Mouse (Mus musculus) cerebellum, adult 9-11 months (tissue): ENCODE results near the gene Irak2.

ENCODE experiments used
- DNase-seq: peaks from one replicate; pipeline ENCODE4 v3.0.0; 2022

Gene Irak2

DNA sequence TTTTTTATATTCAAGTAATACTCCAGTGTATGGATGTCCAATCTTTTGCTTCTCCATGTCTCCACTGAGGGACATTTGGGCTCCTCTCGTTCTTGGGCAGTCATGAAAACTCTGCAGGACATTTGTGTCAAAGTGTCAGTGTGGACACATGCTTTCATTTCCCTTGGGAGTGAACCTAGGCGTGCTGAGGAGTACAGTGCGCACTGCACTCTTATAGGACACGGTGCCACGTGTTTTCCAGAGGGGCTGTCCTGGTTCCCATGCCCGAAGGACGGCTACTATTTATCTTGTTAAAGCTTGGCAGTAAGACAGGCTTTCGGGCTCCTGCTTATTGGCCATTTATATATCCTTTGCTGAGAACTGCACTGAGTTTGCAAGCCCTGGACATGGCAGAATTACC lies 4.3 kb downstream of the Irak2 start:
- DNase-seq, result no peak

DNA sequence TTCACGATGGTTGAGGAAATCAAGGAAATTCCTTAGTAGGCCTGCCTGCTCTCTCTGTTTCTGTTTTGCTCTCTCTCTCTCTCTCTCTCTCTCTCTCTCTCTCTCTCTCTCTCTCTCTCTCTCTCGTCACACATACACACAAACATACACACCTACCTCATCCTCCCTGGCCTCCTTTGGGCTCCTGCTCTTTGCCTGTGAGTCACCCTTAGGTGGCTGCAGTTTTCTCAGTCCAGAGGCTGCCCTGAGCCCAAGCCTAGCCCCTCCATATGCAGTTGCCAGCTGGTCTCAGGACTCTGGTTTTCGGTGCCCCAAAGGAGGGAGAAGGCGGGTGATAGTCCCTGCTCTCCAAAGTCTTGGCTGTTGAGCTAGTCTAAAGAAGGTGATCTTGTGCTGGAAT lies 4.8 kb downstream of the Irak2 start:
- DNase-seq, result no peak

DNA sequence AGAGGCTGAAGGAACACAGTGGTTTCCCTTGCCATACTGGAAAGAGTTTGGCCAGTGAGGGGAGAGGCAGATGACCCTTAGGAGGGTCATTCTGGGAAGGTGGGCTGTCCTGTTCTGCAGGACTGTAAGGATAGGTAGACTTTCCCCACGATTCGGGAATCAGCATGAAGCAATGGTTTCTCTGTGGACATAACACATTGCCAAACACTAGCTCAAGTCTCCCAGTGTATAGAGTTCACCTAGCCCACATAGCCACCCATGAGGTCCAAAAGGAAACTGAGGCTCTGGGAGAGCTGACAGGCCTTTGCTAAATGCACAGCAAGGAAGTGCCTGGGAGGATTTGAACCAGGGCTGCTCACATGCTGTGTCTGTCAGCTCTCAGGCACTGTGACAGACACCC lies 5.7 kb downstream of the Irak2 start:
- DNase-seq, result no peak

DNA sequence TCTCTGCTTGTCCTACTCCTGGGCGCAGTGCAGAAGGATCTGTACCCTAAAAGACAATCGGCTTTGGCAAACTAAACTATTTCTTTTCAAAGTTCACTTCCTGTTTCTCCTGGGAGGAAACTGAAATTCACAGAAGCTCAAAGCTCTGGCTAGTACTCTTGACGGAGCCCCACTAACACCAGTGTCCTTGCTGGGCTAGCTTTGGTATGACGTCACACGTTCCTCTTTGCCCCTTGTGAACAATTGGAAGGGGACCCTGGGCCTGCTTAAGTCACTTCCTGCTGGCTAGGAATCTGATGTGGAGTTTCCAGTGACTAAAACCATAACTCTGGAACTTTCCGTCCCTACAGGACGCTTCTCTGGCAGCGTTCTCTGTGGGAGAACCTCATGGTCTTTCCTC lies 6.5 kb downstream of the Irak2 start:
- DNase-seq, result no peak

DNA sequence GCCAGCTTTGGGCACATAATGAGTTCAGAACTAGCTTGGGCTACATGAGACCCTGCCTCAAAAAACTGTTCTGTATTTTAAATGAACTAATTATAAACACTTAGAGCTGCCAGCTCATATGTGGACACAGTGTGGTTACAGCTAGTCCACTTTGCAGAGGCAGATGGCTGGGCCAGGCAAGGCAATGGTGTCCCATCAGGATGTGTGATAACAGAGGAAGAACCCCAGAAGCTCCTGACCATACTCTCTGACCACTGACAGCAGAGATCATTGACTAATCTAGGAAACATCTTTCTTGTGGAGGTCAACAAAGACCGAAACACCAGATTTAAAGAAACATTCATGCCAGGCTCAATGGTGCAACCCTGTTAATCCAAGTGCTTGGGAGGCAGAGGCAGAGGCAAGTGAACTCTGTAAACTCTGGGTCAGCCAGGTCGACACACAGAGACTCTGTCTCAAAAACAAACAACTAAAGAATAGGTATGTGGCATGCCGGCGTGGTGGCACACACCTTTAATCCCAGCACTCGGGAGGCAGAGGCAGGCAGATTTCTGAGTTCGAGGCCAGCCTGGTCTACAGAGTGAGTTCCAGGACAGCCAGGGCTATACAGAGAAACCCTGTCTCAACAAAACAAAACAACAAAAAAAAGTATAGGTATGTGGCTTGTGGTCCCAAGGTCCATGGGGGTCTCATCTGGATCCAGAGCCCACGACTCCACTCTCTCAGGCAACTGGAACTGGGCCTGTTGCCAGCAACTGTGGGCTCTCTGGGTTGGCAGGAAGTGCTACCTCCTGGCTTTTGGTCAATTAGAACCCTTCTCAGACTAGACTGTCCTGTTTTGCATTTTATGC lies 11.3 kb downstream of the Irak2 start:
- no peak for DNase-seq

DNA sequence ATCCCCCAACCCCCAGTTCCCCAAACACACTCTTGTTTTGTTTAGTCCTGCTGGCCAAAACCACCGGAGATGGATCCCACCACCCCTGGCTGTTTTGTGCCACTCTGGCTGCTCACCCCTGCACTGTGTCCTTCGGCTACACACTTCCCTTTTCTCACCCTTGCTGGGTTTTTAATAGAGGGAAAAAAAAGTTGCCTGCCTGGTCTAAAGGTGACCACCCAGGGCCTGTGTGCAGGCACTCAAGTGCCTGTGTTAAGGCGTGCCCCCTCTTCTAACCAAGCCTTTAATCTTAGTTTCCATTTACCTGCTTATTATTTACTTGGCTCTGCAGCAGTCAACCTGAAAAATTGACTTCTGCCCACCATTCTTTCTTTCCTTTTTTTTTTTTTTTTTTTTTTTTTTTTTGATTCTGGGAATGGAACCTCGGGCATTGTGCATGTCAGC lies 12.0 kb downstream of the Irak2 start:
- DNase-seq, result no peak

DNA sequence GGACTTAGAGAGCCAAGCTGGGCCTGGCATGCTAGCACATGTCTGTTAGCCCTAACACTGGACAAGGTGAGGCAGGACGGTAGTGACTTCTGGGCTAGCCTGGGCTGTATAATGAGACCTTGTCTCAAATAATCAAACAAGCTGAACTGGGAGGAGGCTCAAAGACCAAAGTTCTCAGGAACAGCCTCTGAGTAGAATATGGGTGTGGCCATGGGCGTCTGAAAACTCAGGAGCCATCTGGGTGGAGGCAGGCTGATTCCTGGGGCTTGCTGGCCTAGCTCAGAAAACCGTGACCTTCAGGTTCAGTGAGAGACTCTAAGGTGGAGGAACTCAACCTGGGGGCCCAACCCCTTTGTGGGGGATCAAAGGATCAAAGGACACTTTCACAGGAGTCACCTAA lies 13.4 kb downstream of the Irak2 start:
- DNase-seq, result no peak

DNA sequence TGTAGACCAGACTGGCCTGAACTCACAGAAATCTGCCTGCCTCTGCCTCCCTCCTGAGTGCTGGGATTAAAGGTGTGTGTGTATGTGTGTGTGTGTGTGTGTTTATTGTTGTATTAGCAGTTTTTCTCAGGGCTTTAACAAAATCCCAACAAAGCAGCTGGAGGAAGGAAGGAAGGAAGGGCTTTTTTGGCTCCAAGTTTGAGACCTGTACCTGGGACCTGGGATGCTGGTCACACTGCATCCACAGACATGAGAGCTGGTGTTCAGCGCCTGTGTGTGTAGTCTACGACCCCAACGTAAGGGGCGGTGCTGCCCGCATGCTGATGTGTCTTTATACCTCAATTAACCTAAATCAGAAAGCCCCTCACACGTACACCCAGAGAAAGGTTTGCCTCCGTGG lies 15.3 kb downstream of the Irak2 start:
- DNase-seq, result no peak

DNA sequence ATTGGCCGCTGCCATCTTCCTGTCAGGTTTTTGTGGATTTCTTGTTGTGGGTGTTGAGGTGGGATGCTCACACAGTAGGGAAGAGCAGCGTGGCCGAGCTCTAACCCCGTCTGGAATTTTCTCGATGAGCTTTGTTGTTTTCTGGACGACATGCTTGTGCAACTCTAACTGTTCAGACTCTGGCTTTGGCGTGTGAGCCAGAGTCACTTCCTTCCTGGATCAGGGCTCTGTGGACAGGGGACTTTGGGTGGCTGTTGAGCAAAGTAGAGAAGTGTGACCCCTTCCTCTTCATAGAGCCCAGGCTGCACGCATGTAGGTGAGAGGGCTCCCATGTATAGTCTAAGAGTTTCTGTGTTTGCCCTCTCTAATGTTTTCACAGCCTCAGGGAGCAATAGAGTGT lies 15.8 kb downstream of the Irak2 start:
- no peak for DNase-seq

DNA sequence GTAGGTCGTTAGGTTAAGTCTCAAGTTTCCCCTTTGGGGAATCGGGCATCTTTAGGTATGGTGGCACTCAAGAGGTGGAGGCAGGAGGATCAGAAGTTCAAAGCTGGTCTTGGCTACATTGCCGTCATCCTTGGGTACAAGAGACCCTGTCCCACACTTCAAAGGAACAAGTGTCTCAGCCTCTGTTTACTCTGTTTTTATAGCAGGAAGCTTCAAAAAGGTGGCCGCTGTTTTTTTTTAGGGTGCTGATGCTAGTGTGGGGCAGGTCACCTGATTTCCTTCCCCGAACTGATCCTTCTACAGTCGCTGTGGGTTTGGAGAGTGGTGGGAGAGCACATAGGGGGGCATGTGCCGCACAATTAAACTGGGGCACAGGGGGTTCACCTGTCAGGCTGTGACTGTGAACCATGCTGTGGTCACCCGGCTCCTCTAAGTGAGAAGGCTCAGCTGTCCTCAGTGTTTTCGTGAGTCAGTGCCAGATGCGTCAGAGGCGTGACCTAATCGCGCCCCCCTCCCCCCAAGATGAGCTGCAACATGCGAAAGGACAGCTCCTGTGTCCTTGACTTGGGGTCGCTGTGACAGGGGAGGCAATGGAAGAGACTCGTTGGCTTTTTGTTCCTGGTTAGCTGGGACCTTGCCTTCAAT lies 16.6 kb downstream of the Irak2 start:
- no peak for DNase-seq

DNA sequence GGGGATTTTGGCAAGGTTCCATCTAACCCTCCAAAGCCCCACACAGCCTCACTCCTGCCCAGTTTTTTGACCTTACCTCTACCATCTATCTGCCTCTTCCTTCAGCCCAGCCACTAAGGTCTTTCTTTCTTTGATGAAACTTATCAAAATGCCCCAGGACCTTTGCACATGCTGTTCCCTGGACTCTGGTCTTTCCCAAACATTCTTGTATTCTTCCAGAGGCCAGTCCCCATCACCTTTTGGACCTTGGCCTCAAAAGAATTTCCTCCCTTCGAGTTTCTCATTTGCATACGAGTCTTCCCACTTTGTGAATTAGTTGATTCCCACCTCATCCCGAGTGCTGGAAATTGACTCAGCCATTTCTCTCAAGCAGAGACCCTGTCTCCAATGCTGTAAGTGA lies 17.2 kb downstream of the Irak2 start:
- DNase-seq, result no peak

DNA sequence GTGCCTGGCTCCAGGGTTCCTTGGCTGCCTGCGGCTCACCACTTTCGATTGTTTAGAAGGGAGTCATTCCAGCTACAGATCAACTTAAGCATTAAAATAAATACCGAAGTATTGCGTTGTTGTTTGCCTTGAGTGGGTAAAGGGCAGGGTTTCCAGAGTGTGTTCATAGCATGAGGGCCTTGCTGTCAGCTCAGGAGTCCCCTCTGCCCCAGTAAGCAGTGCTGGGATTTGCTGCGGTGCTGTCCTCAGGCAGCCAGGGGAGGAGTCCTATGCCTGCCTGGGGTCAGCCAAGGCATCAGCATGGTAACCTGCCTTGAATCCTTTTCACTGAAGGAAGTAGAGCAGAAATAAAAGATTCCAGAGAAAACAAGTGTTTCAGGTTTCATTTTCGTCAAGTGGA lies 18.6 kb downstream of the Irak2 start:
- DNase-seq, result no peak

DNA sequence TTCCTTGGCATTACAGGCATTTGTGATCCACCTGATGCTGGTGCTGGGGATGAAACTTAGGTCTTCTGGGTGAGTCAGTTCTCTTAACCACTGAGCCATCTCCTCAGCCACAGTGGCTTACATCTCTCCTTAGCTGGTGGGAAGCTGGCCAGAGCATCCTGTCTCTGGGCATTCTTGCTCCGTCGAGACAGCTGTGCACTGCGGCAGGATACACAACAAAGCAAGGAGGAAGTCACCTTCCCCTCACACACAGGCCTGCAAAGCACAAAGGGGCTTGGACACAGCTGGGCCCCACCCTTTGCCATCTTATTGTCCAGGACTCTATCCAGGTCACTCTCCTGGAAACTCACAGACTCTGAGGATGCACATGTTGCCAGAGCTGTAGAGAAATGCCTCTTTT lies 20.0 kb downstream of the Irak2 start:
- no peak for DNase-seq

DNA sequence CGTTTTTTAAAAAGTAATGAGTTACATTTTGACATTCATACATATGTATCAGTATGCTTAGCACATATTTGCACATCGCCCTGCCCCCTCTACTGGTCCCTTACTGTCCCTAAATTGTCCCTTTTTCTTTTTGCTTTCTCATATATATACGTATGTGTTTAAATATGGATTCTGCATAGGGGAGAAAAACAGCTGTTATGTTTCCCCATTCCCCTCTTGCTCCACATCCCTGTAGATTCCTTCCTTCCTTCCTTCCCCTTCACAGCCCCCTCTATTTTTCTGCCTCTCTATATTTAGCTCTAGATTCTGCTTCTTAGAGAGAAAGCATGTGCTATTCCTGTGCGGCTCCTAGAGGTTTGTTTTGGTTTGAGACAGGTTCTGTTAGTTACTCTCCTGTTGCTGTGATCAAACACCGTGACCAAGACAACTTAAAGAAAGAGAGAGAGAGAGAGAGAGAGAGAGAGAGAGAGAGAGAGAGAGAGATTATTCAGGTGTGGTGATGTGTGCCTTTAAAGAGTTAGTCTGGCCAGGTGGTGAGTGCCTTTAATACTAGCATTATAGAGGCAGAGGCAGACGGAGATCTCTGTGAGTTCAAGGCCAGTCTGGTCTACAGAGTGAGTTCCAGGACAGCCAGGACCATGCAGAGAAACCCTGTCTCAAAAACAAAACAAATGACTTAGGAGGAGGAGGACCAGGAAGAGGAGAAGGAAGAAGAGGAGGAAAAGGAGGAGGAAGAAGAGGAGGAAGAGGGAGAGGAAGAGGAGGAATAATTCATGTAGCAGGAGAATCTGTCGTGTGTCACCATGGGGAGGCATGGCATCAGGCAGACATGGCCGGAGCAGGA lies 21.6 kb downstream of the Irak2 start:
- no peak for DNase-seq

DNA sequence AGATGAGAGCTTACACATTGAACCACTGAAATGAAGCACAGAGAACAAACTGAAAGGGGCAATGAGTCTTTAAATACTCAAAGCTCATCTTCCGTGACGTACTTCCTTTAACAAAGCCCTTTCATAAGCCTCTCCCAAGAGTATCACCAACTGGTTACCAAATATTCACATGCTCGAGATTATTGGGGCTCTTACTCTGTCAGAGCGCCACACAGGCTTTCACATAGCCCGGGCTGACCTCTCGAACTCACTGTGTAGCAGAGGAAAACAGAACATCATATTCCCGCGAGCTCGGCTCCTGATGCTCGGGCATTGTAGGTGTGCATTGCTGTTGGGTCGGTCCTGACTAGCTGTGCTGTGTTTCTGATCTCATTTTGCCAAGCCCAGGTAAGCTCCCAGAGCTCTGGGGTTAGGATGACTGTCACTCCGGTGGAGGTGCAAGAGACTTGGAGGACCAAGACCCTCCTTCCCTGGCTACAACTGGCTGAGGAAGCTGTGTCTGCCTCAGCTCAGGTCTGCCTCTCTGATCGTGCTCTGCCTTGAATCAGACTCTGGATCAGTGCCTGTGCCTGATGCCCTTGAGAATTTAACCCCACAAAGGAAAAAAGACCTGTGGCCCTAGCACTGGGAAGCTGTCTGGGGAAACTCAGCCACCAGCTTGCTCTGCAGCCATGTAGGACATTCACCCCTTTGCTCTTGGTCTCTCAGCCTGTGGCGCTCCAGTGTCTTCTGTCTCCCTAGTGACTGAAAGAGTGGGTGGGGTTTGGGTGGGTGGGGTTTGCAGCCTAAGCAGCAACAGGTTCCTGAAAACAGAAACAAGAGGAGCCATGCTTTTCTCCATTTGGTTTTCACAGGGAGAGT lies 22.5 kb downstream of the Irak2 start:
- DNase-seq, result no peak

DNA sequence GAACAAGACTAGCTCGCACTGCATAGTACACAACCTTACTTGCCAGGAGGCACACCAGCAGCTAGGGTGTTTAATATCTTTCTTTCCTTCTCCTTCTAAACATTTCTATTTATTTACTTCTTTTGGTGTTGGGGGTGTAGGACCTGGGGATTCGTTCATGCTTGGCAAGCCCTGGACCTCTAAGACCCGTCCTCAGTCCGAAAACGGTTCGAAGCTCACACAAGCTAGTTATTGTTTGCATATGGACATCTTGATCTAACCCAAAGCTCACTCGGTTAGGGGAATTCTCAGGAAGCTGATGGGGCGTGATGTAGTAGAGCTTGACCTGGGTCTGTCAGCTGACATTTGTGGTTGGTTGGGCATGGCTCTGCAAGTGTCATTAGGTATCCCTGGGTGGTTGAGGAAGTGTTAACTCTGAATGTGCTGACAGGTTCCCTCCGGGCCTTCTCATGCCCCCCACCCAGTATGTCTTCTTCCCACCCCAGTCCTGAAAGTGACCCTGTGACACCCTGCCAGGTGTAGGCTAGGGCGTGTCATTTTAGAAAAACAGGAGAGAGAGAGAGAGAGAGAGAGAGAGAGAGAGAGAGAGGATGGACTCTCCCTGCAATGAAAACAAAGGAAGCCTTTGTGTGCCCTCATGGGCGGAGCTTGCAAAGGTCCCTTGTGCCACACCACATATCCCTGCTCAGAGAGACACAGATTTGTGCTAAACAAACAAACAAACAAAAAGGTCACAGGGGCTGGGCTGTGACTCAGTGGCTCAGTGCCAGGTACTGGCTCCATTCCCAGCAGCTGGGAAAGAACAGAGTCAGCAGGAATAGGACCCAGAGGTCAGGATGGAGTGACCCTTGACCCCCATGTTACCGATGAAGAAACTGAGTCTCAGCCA lies 23.3 kb downstream of the Irak2 start:
- no peak for DNase-seq

DNA sequence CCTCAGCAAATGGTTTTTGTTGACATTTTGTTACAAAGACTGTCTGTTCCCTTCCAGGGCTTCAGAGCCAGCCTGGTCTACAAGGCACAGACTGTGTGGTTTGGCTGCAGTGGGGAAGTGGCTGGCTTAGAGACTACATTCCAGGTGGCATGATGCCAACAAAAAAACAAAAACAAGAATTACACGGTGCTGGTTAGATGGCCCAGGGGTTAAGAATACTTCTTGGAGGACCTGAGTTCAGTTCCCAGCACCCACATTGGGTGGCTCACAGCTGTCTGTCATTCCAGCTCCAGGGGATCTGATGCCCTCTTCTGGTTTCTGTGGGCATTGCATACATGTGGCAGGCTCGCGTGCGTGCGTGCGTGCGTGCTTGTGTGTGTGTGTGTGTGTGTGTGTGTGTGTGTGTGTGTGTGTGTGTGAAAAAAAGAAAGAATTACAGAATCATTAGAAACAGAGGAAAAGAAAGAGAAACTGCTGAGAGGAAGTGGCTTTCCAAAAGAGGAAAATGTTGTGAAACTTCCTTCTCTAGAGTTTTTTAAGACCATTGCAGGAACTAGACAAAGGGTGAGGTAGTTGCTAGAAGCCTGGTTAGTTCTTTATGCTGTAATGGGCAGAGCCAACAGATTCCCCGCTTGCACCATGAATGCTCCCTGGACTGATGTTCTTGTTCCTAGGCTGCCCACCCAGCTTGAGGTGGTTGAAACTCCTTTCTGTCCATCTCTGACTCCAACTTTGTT lies 24.9 kb downstream of the Irak2 start:
- DNase-seq, result no peak

DNA sequence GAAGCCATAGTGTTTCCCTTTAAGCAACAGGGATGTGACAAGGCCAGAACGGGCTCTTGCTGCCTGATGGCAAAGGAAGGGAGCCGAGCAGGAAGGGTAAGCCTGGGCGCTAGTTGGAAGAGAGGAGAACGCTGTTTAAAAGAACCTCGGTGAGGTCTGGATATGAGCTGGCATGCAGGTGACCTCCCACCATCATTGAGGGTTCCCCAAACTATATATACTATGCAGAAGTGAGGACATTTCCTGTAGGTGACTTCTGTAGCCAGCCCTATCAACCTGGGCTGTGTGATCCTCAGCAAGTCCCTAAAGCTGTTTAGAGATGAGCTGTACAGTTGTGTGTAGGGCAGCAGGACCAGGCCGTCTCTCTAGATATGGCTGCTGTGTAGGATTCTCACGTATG lies 26.0 kb downstream of the Irak2 start:
- no peak for DNase-seq

DNA sequence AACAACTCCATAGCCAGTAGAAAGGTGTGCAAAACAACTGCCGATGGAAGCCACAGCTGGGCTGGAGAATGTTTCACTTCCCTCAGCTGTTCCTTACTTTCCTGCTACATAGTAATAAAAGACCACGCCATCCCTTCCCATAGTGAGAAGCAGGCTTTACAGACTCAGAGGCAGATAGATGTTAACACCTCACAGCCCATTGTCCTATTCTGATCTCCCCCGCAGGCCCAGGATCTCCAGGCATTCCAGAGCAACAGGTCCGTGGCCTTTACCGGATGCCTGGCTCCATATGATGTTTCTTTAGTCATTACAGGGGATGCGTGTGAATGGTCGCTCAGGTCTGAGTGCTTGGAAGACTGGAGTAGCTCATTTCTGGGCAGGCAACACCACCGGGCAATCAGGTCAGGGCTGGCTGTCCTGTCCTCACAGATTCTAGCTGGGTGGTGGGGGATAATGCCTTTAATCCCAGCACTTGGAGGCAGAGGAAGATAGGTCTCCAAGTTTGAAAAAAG lies 29.4 kb downstream of the Irak2 start:
- DNase-seq, result no peak

DNA sequence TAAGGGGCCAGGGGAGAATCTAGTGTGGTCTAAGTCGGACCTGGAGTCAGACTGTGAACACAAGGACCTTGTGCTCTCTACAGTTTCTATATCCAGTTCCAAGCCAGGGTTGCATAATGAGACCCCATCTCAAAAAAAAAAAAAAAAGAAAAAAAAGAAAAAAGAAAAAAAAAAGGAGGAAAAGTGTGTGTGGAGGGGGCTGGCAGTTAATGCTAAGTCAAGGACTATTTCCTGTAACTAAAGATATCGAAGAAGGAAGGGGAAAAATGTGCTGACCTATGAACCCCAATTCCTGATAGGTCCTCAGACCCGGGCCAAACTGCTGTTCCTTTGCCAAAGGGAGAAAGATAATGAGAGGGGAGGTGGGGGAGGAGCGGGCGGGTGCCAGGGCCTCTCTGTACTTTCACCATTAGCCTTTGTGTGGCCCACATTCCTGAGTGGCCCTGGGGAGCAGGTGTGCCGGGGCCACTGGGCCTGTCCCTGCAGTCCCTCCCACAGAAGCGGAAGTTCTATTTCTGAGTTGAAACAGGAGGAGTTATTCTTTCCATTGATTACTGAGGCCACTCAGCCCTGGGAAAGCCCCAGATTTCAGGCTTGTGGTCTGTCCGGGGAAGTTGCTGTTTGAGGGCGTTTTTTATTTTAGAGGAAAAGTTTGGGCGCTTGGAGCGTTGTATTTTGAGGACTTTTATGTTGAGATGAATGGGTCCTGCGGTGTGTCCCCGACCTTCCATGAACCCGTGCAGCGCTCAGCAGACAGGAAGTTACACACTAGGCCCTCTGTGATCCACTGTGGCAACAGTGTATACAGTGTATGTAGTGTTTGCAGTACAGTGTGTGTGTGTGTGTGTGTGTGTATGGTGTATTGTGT lies 30.3 kb downstream of the Irak2 start:
- no peak for DNase-seq
